Mouse (Mus musculus): ENCODE results near the gene Creld2.
"Not testable (repeated sequence)": the region's sequence is repeated elsewhere in the genome, so short reads cannot be mapped to it uniquely, and the experiment has no call there.

The Creld2 gene

GRCm38 (mm10) chr15:88819026-88819905 lies at the start of gene Creld2, which contains the start of gene Alg12:
Gene Creld2 (plus strand): TSS chr15:88819646.
Gene Alg12 (minus strand): TSS chr15:88819318.
- in situ Hi-C loops (cut with MboI, MseI) = no loop called here

GRCm38 (mm10) chr15:88774630-88775029 lies 44.8 kb upstream of the Creld2 start:
- in situ Hi-C loops (cut with MboI, MseI) = not testable (repeated sequence)

- in situ Hi-C loops (cut with MboI, MseI) = no loop called here
Observed at GRCm38 (mm10) chr15:88792140-88792850, 27.2 kb upstream of the Creld2 start.

GRCm38 (mm10) chr15:88794729-88795128 lies 24.7 kb upstream of the Creld2 start:
- in situ Hi-C loops (cut with MboI, MseI) = not testable (repeated sequence)

- in situ Hi-C loops (cut with MboI, MseI) = loop anchor here (10.0 kb wide), 1 partner anchor 395 kb away; no protein-coding TSS in a partner anchor
Observed at GRCm38 (mm10) chr15:88799950-88800371, 19.5 kb upstream of the Creld2 start.

DNA sequence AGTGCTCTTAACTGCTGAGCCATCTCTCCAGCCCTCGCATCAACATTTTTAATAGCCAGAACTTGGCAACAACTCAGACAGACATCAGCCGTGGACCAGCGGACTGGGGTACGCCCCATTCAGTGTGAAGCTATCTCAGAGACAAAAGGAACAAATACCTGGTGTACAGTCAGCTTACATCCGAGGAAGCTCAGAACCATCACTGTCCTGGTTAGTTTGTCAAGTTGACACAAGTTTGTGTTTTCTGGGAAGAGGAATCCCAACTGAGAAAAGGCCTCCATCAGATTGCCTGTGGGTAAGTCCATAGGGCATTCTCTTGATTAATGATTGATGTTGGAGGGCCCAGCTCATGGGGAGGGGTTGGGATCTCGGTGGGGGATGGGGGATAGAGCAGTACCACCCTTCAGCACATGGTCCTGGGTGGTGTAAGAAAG lies 18.5 kb upstream of the Creld2 start:
- in situ Hi-C loops (cut with MboI, MseI) = loop anchor here (10.0 kb wide), 1 partner anchor 396 kb away; no protein-coding TSS in a partner anchor

- in situ Hi-C loops (cut with MboI, MseI) = loop anchor here (10.0 kb wide), 1 partner anchor 397 kb away; no protein-coding TSS in a partner anchor
Observed at GRCm38 (mm10) chr15:88801903-88802302, 17.5 kb upstream of the Creld2 start.

- in situ Hi-C loops (cut with MboI, MseI) = loop anchor here (10.0 kb wide), 1 partner anchor 398 kb away; no protein-coding TSS in a partner anchor
Observed at GRCm38 (mm10) chr15:88802348-88802747, 17.1 kb upstream of the Creld2 start.

GRCm38 (mm10) chr15:88808121-88808520 lies 11.3 kb upstream of the Creld2 start:
- in situ Hi-C loops (cut with MboI, MseI) = loop anchor here (10.0 kb wide), 1 partner anchor 403 kb away; no protein-coding TSS in a partner anchor

- in situ Hi-C loops (cut with MboI, MseI) = no loop called here
Observed at GRCm38 (mm10) chr15:88810369-88810768, 9.1 kb upstream of the Creld2 start.

GRCm38 (mm10) chr15:88813262-88813661 lies 6.2 kb upstream of the Creld2 start:
- in situ Hi-C loops (cut with MboI, MseI) = no loop called here

DNA sequence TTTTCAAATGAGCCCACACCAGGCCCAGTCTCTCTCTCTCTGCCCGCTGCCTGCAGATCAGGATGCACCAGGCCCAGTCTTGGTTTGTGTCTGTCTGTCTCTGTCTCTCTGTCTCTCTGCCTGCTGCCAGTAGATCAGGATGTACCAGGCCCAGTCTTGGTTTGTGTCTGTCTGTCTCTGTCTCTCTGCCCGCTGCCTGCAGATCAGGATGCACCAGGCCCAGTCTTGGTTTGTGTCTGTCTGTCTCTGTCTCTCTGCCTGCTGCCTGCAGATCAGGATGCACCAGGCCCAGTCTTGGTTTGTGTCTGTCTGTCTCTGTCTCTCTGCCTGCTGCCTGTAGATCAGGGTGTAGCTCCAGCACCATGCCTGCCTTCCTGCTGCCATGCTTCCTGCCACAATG lies 5.6 kb upstream of the Creld2 start:
- in situ Hi-C loops (cut with MboI, MseI) = not testable (repeated sequence)

- in situ Hi-C loops (cut with MboI, MseI) = no loop called here
Observed at GRCm38 (mm10) chr15:88814411-88815047, 4.9 kb upstream of the Creld2 start.

DNA sequence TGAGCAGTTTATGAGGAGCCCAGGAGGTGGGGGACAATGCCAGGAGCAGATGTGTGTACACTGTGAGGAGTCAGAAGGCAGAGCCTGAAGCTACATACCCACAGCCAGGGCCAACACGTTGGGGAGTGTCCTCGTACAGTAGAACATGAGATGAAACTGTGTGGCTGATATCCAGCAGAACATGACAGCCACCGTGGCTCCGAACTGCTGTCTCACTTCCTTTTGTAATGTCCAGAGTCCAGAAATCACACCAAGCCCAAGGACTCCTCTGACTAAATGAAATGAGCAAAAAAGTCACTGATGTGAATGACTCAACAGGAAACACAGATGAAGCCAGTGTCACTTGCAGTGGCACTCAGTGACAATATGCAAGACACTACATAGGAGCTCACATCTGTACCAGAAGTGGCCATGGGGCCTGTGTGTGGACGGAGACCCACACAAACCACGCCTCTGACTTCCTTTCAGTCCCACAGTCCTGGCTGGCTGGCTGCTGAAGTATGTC lies 4.2 kb upstream of the Creld2 start:
- in situ Hi-C loops (cut with MboI, MseI) = no loop called here

DNA sequence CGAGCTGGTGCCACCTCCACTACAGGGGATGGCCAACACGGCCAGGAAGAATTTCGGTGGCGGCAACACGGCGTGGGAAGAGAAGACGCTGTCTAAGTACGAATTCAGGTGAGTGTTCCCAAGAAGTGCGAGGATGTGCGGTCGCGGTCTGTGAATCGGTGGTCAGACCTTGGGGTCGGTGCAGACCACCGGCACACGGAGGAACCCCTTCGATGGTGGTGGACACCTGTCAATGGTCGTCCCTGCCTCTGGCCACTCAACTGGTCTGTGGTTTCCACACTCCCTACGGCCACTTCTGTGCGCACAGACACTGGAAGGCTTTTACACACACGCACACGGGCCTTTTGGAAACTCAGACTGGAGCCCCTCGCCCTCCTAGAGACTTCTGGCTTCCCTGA lies 459 bp downstream of the Creld2 start:
- in situ Hi-C loops (cut with MboI, MseI) = loop anchor here (5.0 to 10.0 kb wide), 2 partner anchors 63 to 265 kb away; partner anchors contain the start of gene Selenoo

GRCm38 (mm10) chr15:88821403-88821802 lies 2.0 kb downstream of the Creld2 start:
- in situ Hi-C loops (cut with MboI, MseI) = loop anchor here (5.0 to 10.0 kb wide), 2 partner anchors 64 to 263 kb away; partner anchors contain the start of gene Selenoo

DNA sequence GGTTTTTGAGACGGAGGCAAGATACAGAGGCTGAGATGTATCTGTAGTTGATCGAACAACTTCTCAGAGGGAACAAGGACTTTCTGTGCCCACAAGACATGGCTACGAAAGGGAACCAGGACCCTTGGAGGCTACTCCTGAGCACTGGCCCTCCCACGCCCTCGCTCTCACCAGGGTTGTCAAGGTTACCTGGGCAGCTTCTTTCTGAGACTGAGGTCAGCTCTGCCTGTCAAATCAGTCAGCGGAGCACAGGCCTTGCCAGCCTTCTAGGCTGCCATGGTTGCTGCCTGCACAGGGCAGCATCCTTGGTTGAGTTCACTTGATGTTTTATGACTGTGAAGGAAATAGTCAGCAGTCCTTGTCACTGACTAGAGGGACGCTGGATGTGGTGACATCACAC lies 3.1 kb downstream of the Creld2 start:
- in situ Hi-C loops (cut with MboI, MseI) = loop anchor here (5.0 to 10.0 kb wide), 2 partner anchors 65 to 262 kb away; partner anchors contain the start of gene Selenoo

GRCm38 (mm10) chr15:88823376-88823775 lies 3.9 kb downstream of the Creld2 start:
- in situ Hi-C loops (cut with MboI, MseI) = loop anchor here (5.0 to 10.0 kb wide), 2 partner anchors 66 to 261 kb away; partner anchors contain the start of gene Selenoo

DNA sequence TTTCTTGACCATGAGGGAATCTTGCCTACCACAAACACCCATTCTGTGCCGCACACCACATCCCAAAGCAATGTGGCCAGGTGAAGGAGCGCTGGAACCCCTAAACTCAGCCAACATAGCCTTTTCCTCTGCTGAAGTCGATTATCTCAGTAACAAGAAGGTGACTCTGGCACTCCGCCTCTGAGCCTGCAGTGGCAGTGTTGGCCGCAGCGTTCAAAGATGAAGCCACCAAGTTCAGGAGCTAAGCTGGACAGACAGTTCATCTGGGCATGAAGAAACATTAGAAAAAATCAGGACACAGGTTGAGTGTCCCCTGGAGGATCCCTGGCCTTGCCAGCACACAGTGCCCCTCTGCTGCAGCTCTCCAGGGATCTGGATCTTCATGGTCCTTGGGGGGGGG lies 8.0 kb downstream of the Creld2 start:
- in situ Hi-C loops (cut with MboI, MseI) = loop anchor here (5.0 to 10.0 kb wide), 3 partner anchors 35 to 257 kb away; partner anchors contain the start of genes Pim3 and Selenoo

DNA sequence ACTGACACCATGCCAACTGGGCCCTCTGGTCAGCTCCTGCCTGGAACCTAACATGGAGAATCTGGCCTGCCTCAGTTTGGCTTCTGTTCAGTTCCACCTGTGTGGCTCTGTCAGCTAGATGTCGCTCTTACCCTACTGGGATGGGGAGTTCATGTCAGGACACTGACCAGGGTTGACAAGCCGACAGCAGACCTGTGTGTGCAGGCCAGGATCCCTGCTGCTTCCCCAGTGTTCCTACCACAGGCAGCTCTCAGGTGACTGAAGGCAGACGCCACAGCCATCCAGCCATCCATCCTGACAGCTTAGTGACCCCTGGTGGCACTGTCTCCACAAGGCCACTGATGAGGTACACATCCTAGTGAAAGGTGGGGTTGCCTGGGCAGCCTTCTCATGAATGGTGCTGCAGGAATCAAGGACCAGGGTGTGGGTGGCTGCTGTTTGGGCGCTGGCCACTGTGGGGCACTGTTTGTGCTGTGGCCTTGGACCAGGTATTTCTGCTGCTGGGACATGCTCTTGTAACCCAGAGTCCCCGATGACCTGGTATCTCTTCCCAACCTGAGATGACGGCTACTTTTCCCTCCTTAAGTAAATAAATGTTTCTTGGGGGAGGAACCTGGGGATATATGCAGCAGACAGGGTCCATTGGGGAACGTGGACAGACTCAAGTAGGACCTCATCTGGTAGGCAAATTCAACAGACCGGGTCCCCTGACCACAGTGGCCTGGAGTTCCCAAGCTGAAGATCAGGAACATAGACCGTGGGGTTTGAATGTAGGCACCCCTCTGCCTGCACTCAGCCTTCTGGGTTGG lies 8.7 kb downstream of the Creld2 start:
- in situ Hi-C loops (cut with MboI, MseI) = loop anchor here (5.0 to 10.0 kb wide), 3 partner anchors 34 to 257 kb away; partner anchors contain the start of genes Pim3 and Selenoo

Data from regulatory T cell (primary cell).